Mouse (Mus musculus): Measurements from ENCODE around the gene A630023A22Rik. TPM values are rescaled to one million over a fixed set of nuclear protein-coding genes. Genes with fewer than 3 reads are reported as not detected.

The A630023A22Rik gene
- total and polyA plus RNA-seq, 2 experiments from 2014 or later, result not detected

DNA sequence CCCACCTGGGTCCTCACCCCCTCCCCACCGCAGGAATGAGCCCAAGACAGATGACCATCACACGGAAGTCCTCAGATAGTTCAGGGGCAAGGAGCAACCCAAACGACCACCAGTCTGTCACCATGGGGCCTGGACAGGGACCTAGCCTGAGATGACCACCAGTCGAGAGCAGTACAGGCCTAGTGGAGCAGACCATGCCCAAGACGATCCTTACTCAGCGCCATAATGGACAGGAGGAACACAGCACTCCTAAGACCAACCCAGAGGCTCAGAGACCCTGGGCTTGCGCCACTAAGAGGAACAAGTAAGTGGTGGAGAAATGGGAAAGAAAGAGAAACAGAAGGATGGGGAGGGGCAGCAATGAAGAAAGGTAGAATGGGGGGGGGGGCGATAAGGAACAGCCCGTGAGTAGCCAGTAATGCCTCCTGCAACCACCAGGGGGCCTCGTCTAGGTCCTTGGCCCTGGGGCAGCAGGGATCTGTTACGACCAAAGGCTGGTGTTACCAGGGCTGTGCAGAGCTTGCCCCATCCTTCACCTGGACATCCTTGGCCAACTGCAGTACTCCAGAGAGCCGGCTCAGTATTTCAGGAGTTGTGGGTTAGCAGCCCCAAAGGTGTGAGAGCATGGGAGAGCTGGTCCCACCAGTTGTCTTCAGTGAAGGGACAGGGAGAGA is 4.0 kb upstream of the A630023A22Rik start:
- DNase-seq, result no peak
- no peaks in the 10 kb centered on the region for H3K27me3 ChIP-seq (ENCODE audit: insufficient read depth, low read length)
- H3K36me3 ChIP-seq (ENCODE audit: insufficient read depth), result no peaks in the 10 kb centered on the region
- no peak overlapping the region for H3K9ac ChIP-seq
- ATAC-seq, result no peak
- H3K4me2 ChIP-seq (ENCODE audit: low read depth), result no peak overlapping the region
- H3K9me3 ChIP-seq (ENCODE audit: low read length), result no peaks in the 10 kb centered on the region
- WGBS, result 55% methylated on average over 12 of the region's 12 CpGs
- H3K27ac ChIP-seq (ENCODE audit: low read depth, low read length), result no peak overlapping the region
- H3K4me3 ChIP-seq (ENCODE audit: low read depth, low read length), result no peak overlapping the region
- no peaks in the 10 kb centered on the region for H3K4me1 ChIP-seq (ENCODE audit: insufficient read depth)
- peak; percentile 55 for TF ChIP-seq CTCF (IDR thresholded peaks at IDR 0.05; ENCODE audit: low read depth)

DNA sequence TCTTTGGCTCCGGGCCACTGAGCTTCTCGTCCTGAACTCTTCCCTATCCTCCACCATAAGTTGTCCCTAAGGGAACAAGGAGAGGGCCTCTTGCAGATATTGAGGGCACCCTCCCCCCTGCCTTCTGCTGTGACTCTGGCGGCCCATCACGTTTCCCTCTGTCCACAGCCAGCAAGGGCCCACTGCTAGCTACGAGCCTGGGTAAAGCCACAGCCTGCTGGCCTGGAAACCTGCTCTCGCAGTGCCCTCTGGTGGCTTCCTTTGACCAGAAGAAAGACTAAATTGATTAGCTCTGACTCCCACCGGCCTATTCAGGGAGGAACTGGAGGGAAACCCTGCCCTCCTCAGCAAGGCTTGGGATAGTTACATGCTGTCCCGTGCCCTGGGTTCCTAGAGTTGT is 2.3 kb upstream of the A630023A22Rik start:
- no peak overlapping the region for H3K27ac ChIP-seq (ENCODE audit: low read depth, low read length)
- no peaks in the 10 kb centered on the region for H3K36me3 ChIP-seq (ENCODE audit: insufficient read depth)
- no peaks in the 10 kb centered on the region for H3K27me3 ChIP-seq (ENCODE audit: insufficient read depth, low read length)
- H3K4me2 ChIP-seq (ENCODE audit: low read depth), result no peak overlapping the region
- no peak overlapping the region for H3K9ac ChIP-seq
- no peaks in the 10 kb centered on the region for H3K4me1 ChIP-seq (ENCODE audit: insufficient read depth)
- peak; percentile 67 for TF ChIP-seq CTCF (IDR thresholded peaks at IDR 0.05; ENCODE audit: low read depth)
- 25% methylated on average over 8 of the region's 8 CpGs for WGBS
- peak; percentile 48 for ATAC-seq
- no peak overlapping the region for H3K4me3 ChIP-seq (ENCODE audit: low read depth, low read length)
- peak; percentile 31 for DNase-seq
- H3K9me3 ChIP-seq (ENCODE audit: low read length), result no peaks in the 10 kb centered on the region

- H3K4me2 ChIP-seq (ENCODE audit: low read depth), result no peak overlapping the region
- DNase-seq (no peak), ATAC-seq (no peak)
- H3K36me3 ChIP-seq (ENCODE audit: insufficient read depth), result no peaks in the 10 kb centered on the region
- TF ChIP-seq CTCF (IDR thresholded peaks at IDR 0.05; ENCODE audit: low read depth), result no peak
- H3K27me3 ChIP-seq (ENCODE audit: insufficient read depth, low read length), result no peaks in the 10 kb centered on the region
- no peak overlapping the region for H3K4me3 ChIP-seq (ENCODE audit: low read depth, low read length)
- H3K9me3 ChIP-seq (ENCODE audit: low read length), result no peaks in the 10 kb centered on the region
- H3K27ac ChIP-seq (ENCODE audit: low read depth, low read length), result no peak overlapping the region
- H3K9ac ChIP-seq, result no peak overlapping the region
- WGBS, result 88% methylated on average over 3 of the region's 3 CpGs
- no peaks in the 10 kb centered on the region for H3K4me1 ChIP-seq (ENCODE audit: insufficient read depth)
Observed at GRCm38 (mm10) chr14:34103855-34104254, 1.3 kb upstream of the A630023A22Rik start.

- ATAC-seq (no peak), DNase-seq (no peak)
- Histone ChIP-seq H3K36me3 (ENCODE audit: insufficient read depth) (no peaks in the 10 kb centered on the region), H3K4me2 (ENCODE audit: low read depth) (no peak overlapping the region), H3K4me3 (ENCODE audit: low read depth, low read length) (no peak overlapping the region), H3K4me1 (ENCODE audit: insufficient read depth) (no peaks in the 10 kb centered on the region), H3K27me3 (ENCODE audit: insufficient read depth, low read length) (no peaks in the 10 kb centered on the region), H3K9ac (no peak overlapping the region), H3K9me3 (ENCODE audit: low read length) (no peaks in the 10 kb centered on the region), H3K27ac (ENCODE audit: low read depth, low read length) (no peak overlapping the region)
- no peak for TF ChIP-seq CTCF (IDR thresholded peaks at IDR 0.05; ENCODE audit: low read depth)
- 55% methylated on average over 5 of the region's 5 CpGs for WGBS
Observed at GRCm38 (mm10) chr14:34096161-34096560, 6.4 kb downstream of the A630023A22Rik start.

GRCm38 (mm10) chr14:34092856-34093255 is 9.7 kb downstream of the A630023A22Rik start:
- H3K36me3 ChIP-seq (ENCODE audit: insufficient read depth), result no peaks in the 10 kb centered on the region
- no peak overlapping the region for H3K27ac ChIP-seq (ENCODE audit: low read depth, low read length)
- 100% methylated on average over 1 of the region's 1 CpGs for WGBS
- no peak overlapping the region for H3K4me2 ChIP-seq (ENCODE audit: low read depth)
- no peak for ATAC-seq
- H3K9ac ChIP-seq, result no peak overlapping the region
- no peaks in the 10 kb centered on the region for H3K9me3 ChIP-seq (ENCODE audit: low read length)
- no peak overlapping the region for H3K4me3 ChIP-seq (ENCODE audit: low read depth, low read length)
- no peak for TF ChIP-seq CTCF (IDR thresholded peaks at IDR 0.05; ENCODE audit: low read depth)
- no peaks in the 10 kb centered on the region for H3K4me1 ChIP-seq (ENCODE audit: insufficient read depth)
- DNase-seq, result no peak
- H3K27me3 ChIP-seq (ENCODE audit: insufficient read depth, low read length), result no peaks in the 10 kb centered on the region

DNA sequence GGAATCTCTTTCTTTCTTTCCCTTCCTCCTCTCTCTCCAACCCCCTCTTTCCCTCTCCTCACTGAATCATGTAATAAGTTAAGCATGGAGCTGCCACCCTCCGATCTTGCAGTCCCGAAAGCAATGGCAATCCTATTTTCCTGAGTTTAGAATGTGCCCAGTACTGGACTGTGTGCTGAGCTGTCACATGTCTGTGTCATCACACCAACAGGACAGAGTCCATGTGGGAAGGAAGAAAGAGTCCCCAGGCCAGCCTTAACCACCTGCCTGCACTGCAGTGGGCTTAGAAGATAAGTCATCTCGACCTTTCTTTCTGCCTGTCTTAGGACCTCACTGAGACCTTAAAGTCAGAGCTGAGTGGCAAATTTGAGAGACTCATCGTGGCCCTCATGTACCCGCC is 11.1 kb downstream of the A630023A22Rik start:
- Histone ChIP-seq H3K4me1 (ENCODE audit: insufficient read depth) (no peaks in the 10 kb centered on the region), H3K4me3 (ENCODE audit: low read depth, low read length) (no peak overlapping the region), H3K27me3 (ENCODE audit: insufficient read depth, low read length) (no peaks in the 10 kb centered on the region), H3K4me2 (ENCODE audit: low read depth) (no peak overlapping the region), H3K27ac (ENCODE audit: low read depth, low read length) (no peak overlapping the region), H3K9me3 (ENCODE audit: low read length) (no peaks in the 10 kb centered on the region), H3K9ac (no peak overlapping the region), H3K36me3 (ENCODE audit: insufficient read depth) (no peaks in the 10 kb centered on the region)
- ATAC-seq (no peak), DNase-seq (no peak)
- 92% methylated on average over 5 of the region's 5 CpGs for WGBS
- TF ChIP-seq CTCF (IDR thresholded peaks at IDR 0.05; ENCODE audit: low read depth), result no peak

GRCm38 (mm10) chr14:34089796-34090195 is 12.8 kb downstream of the A630023A22Rik start:
- H3K36me3 ChIP-seq (ENCODE audit: insufficient read depth), result no peaks in the 10 kb centered on the region
- TF ChIP-seq CTCF (IDR thresholded peaks at IDR 0.05; ENCODE audit: low read depth), result no peak
- DNase-seq (no peak), ATAC-seq (no peak)
- no peak overlapping the region for H3K4me3 ChIP-seq (ENCODE audit: low read depth, low read length)
- no peak overlapping the region for H3K4me2 ChIP-seq (ENCODE audit: low read depth)
- no peaks in the 10 kb centered on the region for H3K9me3 ChIP-seq (ENCODE audit: low read length)
- no peak overlapping the region for H3K27ac ChIP-seq (ENCODE audit: low read depth, low read length)
- no peaks in the 10 kb centered on the region for H3K27me3 ChIP-seq (ENCODE audit: insufficient read depth, low read length)
- H3K4me1 ChIP-seq (ENCODE audit: insufficient read depth), result no peaks in the 10 kb centered on the region
- H3K9ac ChIP-seq, result no peak overlapping the region
- WGBS, result 86% methylated on average over 8 of the region's 8 CpGs
